Mouse (Mus musculus) lung, postnatal 0 days (tissue): ENCODE data around the gene Adsl.

Experiments
- CTCF ChIP-seq: IDR thresholded peaks from 2 replicates; pipeline ENCODE4 v1.5.1; 2016; ENCODE audit warnings: antibody characterized with exemption, mild to moderate bottlenecking
- EP300 ChIP-seq: IDR thresholded peaks from 2 replicates; pipeline ENCODE4 v1.6.1; 2016; ENCODE audit warnings: antibody characterized with exemption, mild to moderate bottlenecking, control low read depth

DNA sequence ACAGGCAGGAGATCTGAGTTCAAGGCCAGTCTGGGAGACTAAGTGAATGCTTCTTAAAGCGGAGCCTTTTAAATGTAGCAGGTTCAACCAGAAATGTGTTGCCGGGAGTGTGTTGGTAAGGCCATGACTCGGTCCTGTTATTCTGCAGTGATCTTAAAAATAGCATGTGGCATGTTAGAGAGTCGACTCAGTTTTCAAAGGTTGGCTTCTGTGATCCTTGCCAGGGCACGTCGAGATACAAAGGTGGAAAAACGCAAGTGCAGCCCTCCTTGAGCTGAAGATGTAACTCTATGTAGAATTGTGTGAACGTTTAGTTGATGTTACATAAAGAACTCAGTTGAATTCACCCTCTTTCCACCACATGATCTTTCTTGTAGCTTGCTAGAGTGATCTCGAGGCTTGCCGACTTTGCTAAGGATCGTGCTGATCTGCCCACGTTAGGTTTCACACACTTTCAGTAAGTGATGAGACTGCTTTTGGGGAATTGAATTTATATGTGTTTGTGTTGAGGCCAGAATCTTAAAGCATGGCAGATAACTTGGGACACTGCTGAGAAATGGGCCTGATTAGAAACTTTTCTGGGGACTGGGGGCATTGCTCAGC is 7.6 kb downstream of the Adsl start:
- TF ChIP-seq CTCF, result no peak
- no peak for TF ChIP-seq EP300
